Mouse (Mus musculus) stomach, embryonic 14.5 days (tissue): Measurements from ENCODE around the gene Nup210l. TPM values are rescaled to one million over a fixed set of nuclear protein-coding genes. Genes with fewer than 3 reads are reported as not detected.
A peak's percentile ranks its signal among the peaks of the same experiment; 100 is the strongest.
"Not testable (repeated sequence)": the region's sequence is repeated elsewhere in the genome, so short reads cannot be mapped to it uniquely, and the experiment has no call there.

ENCODE experiments used
- ATAC-seq: fragments of 200-750 bp; cut with Nextera tagmentation; 2 replicates; pipeline ENCODE4 v1.8.0; 2017; ENCODE audit warnings: low read depth, moderate TSS enrichment; ENCODE audit not compliant: insufficient number of reproducible peaks, insufficient read depth, low FRiP score
- H3K27ac ChIP-seq: fragments of 300-500 bp; sonication (generic); 2 replicates; pipeline ENCODE4 v1.5.1; 2014; ENCODE audit warnings: mild to moderate bottlenecking, low read length, moderate library complexity, mixed read lengths
- H3K27me3 ChIP-seq: fragments of 300-500 bp; sonication (generic); 2 replicates; pipeline ENCODE4 v1.6.1; 2014; ENCODE audit warnings: low read length, control low read depth, mixed read lengths; ENCODE audit not compliant: control insufficient read depth, insufficient read depth
- H3K36me3 ChIP-seq: fragments of 300-500 bp; sonication (generic); 2 replicates; pipeline ENCODE4 v1.6.1; 2014; ENCODE audit warnings: mild to moderate bottlenecking, control low read depth, low read length, moderate library complexity, mixed read lengths; ENCODE audit not compliant: control insufficient read depth, insufficient read depth
- H3K4me1 ChIP-seq: fragments of 300-500 bp; sonication (generic); 2 replicates; pipeline ENCODE4 v1.6.1; 2014; ENCODE audit warnings: low read length, control low read depth, mixed read lengths; ENCODE audit not compliant: control insufficient read depth, insufficient read depth
- H3K4me2 ChIP-seq: fragments of 300-500 bp; sonication (generic); replicated peaks from 2 replicates; pipeline ENCODE4 v1.6.1; 2014; ENCODE audit warnings: low read depth, low read length, control low read depth
- H3K4me3 ChIP-seq: fragments of 300-500 bp; sonication (generic); 2 replicates; pipeline ENCODE4 v1.5.1; 2014; ENCODE audit warnings: low read depth, low read length, control low read depth
- H3K9ac ChIP-seq: fragments of 300-500 bp; sonication (generic); replicated peaks from 2 replicates; pipeline ENCODE4 v1.6.1; 2014; ENCODE audit warnings: low read depth, mild to moderate bottlenecking, control low read depth, low read length, moderate library complexity, mixed read lengths
- H3K9me3 ChIP-seq: fragments of 300-500 bp; sonication (generic); 2 replicates; pipeline ENCODE4 v1.6.1; 2016; ENCODE audit warnings: low read depth, low read length, control low read depth; ENCODE audit not compliant: control insufficient read depth
- WGBS: fragments of 180-500 bp; shearing (Covaris S2); extraction: QIAGEN DNeasy Blood & Tissue Kit; methylation state at CpG from one replicate; pipeline ENCODE4 v1.1.7; 2014; 5-methylcytosine and 5-hydroxymethylcytosine counted together
- polyA plus RNA-seq: library from polyadenylated mRNA; unstranded; fragments of >200 nt; fragmentation: Nextera tagmentation; extraction: Ambion mirVana; gene quantifications from 2 replicates; pipeline ENCODE4 v1.2.1, GENCODE M21; 2014

Gene Nup210l
- polyA plus RNA-seq, 1 experiment from 2014 or later = 0.98 TPM

- WGBS = under 1% methylated on average over 3 of the region's 3 CpGs
- ATAC-seq = peak; percentile 0; the same call in 1 of the 2 replicates
- Histone ChIP-seq H3K4me1 (peaks cover 22% of the 10 kb centered on the region; the same call in 1 of the 2 replicates), H3K9me3 (no peaks in the 10 kb centered on the region), H3K4me3 (peak overlapping the region; percentile 71), H3K27ac (peak overlapping the region; percentile 97), H3K9ac (peak overlapping the region; percentile 67), H3K36me3 (peaks cover 15% of the 10 kb centered on the region; the same call in 1 of the 2 replicates), H3K27me3 (no peaks in the 10 kb centered on the region), H3K4me2 (peak overlapping the region; percentile 84)
Observed at GRCm38 (mm10) chr3:90247630-90247959, 143.7 kb downstream of the Nup210l start.

- peak; percentile 93 for ATAC-seq
- Histone ChIP-seq H3K9ac (peak within 1 kb of the TSS; percentile 67), H3K4me2 (peak within 1 kb of the TSS; percentile 84), H3K36me3 (peaks cover 15% of the 10 kb centered on the region; the same call in 1 of the 2 replicates), H3K27me3 (no peaks in the 10 kb centered on the region), H3K4me1 (peaks cover 17% of the 10 kb centered on the region; the same call in 1 of the 2 replicates), H3K4me3 (peak within 1 kb of the TSS; percentile 71), H3K9me3 (no peaks in the 10 kb centered on the region), H3K27ac (peak within 1 kb of the TSS; percentile 97)
- under 1% methylated on average over 44 of the region's 44 CpGs for WGBS
Observed at GRCm38 (mm10) chr3:90247960-90248745, 144.2 kb downstream of the Nup210l start, which contains the start of gene Slc39a1. Slc39a1 (plus strand) TSS chr3:90248172.

- no peak for ATAC-seq
- Histone ChIP-seq H3K4me3 (peak overlapping the region; percentile 71), H3K9me3 (no peaks in the 10 kb centered on the region), H3K36me3 (peaks cover 15% of the 10 kb centered on the region; the same call in 1 of the 2 replicates), H3K9ac (peak overlapping the region; percentile 67), H3K27ac (peak overlapping the region; percentile 97), H3K27me3 (no peaks in the 10 kb centered on the region), H3K4me2 (peak overlapping the region; percentile 84), H3K4me1 (peaks cover 15% of the 10 kb centered on the region; the same call in 1 of the 2 replicates)
- WGBS = 4% methylated on average over 10 of the region's 10 CpGs
Observed at GRCm38 (mm10) chr3:90248746-90249100, 144.8 kb downstream of the Nup210l start.

- H3K27ac ChIP-seq = no peak overlapping the region
- ATAC-seq = no peak
Observed at GRCm38 (mm10) chr3:90250791-90251190, 146.9 kb downstream of the Nup210l start.

GRCm38 (mm10) chr3:90251731-90252226 lies 147.8 kb downstream of the Nup210l start:
- Histone ChIP-seq H3K36me3 (peaks cover 15% of the 10 kb centered on the region; the same call in 1 of the 2 replicates), H3K4me1 (peaks cover 18% of the 10 kb centered on the region; the same call in 1 of the 2 replicates)
- 96% methylated on average over 10 of the region's 12 CpGs for WGBS
- not testable (repeated sequence) for H3K9ac ChIP-seq, H3K27me3 ChIP-seq, H3K9me3 ChIP-seq, ATAC-seq, H3K4me2 ChIP-seq, H3K4me3 ChIP-seq, H3K27ac ChIP-seq

More at GRCm38 (mm10) chr3:90250791-90251190, 146.9 kb downstream of the Nup210l start:
- Histone ChIP-seq H3K9me3 (no peaks in the 10 kb centered on the region), H3K9ac (no peak overlapping the region), H3K36me3 (peaks cover 15% of the 10 kb centered on the region; the same call in 1 of the 2 replicates), H3K4me1 (peaks cover 18% of the 10 kb centered on the region; the same call in 1 of the 2 replicates), H3K4me2 (no peak overlapping the region), H3K4me3 (no peak overlapping the region), H3K27me3 (no peaks in the 10 kb centered on the region)
- WGBS = 87% methylated on average over 6 of the region's 6 CpGs

GRCm38 (mm10) chr3:90252659-90253058 lies 148.7 kb downstream of the Nup210l start:
- not testable (repeated sequence) for H3K9me3 ChIP-seq, H3K4me2 ChIP-seq, H3K27ac ChIP-seq, H3K9ac ChIP-seq, H3K4me3 ChIP-seq, H3K27me3 ChIP-seq, ATAC-seq
- Histone ChIP-seq H3K4me1 (peaks cover 15% of the 10 kb centered on the region; the same call in 1 of the 2 replicates), H3K36me3 (peaks cover 20% of the 10 kb centered on the region)
- WGBS = 89% methylated on average over 2 of the region's 2 CpGs

GRCm38 (mm10) chr3:90253174-90253573 lies 149.2 kb downstream of the Nup210l start:
- not testable (repeated sequence) for H3K9ac ChIP-seq, H3K4me2 ChIP-seq, ATAC-seq, H3K27me3 ChIP-seq, H3K9me3 ChIP-seq, H3K4me3 ChIP-seq, H3K27ac ChIP-seq
- WGBS = 79% methylated on average over 1 of the region's 1 CpGs
- H3K36me3 ChIP-seq = peaks cover 20% of the 10 kb centered on the region
- H3K4me1 ChIP-seq = peaks cover 15% of the 10 kb centered on the region; the same call in 1 of the 2 replicates

- peak within 1 kb of the TSS; percentile 86 for H3K27ac ChIP-seq
- peaks cover 23% of the 10 kb centered on the region for H3K36me3 ChIP-seq
- H3K27me3 ChIP-seq = no peaks in the 10 kb centered on the region
- peak within 1 kb of the TSS; percentile 79 for H3K4me3 ChIP-seq
- ATAC-seq = peak; percentile 98
- H3K4me1 ChIP-seq = peaks cover 12% of the 10 kb centered on the region; the same call in 1 of the 2 replicates
- peak within 1 kb of the TSS; percentile 70 for H3K4me2 ChIP-seq
- no peaks in the 10 kb centered on the region for H3K9me3 ChIP-seq
- WGBS = under 1% methylated on average over 39 of the region's 40 CpGs
- peak within 1 kb of the TSS; percentile 85 for H3K9ac ChIP-seq
Observed at GRCm38 (mm10) chr3:90253653-90254418, 149.9 kb downstream of the Nup210l start, which contains the start of gene Crtc2. Crtc2 (plus strand) TSS chr3:90254163.
